Mouse (Mus musculus) intestine, postnatal 0 days (tissue): ENCODE data around the gene Ddx43. TPM values are rescaled to one million over a fixed set of nuclear protein-coding genes. Genes with fewer than 3 reads are reported as not detected.
A peak's percentile ranks its signal among the peaks of the same experiment; 100 is the strongest.

Source experiments
- ATAC-seq: fragments of 200-750 bp; cut with Nextera tagmentation; 2 replicates; pipeline ENCODE4 v1.8.0; 2017; ENCODE audit warnings: mild to moderate bottlenecking, moderate TSS enrichment, moderate library complexity
- H3K27ac ChIP-seq: fragments of 300-500 bp; sonication (generic); 2 replicates; pipeline ENCODE4 v1.5.1; 2014; ENCODE audit warnings: mild to moderate bottlenecking, low read depth, low read length, moderate library complexity
- H3K27me3 ChIP-seq: fragments of 300-500 bp; sonication (generic); replicated peaks from 2 replicates; pipeline ENCODE4 v1.6.1; 2014; ENCODE audit warnings: low read length, mixed read lengths; ENCODE audit not compliant: control insufficient read depth, insufficient read depth
- H3K36me3 ChIP-seq: fragments of 300-500 bp; sonication (generic); 2 replicates; pipeline ENCODE4 v1.6.1; 2014; ENCODE audit warnings: mild to moderate bottlenecking, moderate library complexity; ENCODE audit not compliant: control insufficient read depth, insufficient read depth
- H3K4me1 ChIP-seq: fragments of 300-500 bp; sonication (generic); replicated peaks from 2 replicates; pipeline ENCODE4 v1.6.1; 2014; ENCODE audit warnings: antibody characterized with exemption, low read length, mixed read lengths; ENCODE audit not compliant: control insufficient read depth, insufficient read depth
- H3K4me2 ChIP-seq: fragments of 300-500 bp; sonication (generic); replicated peaks from 2 replicates; pipeline ENCODE4 v1.6.1; 2014; ENCODE audit warnings: low read depth, mild to moderate bottlenecking, moderate library complexity
- H3K4me3 ChIP-seq: fragments of 300-500 bp; sonication (generic); 2 replicates; pipeline ENCODE4 v1.5.1; 2014; ENCODE audit warnings: low read depth, low read length
- H3K9ac ChIP-seq: fragments of 300-500 bp; sonication (generic); 2 replicates; pipeline ENCODE4 v1.6.1; 2014; ENCODE audit warnings: mild to moderate bottlenecking, low read depth, low read length
- H3K9me3 ChIP-seq: fragments of 300-500 bp; sonication (generic); 2 replicates; pipeline ENCODE4 v1.6.1; 2016; ENCODE audit warnings: mixed run types; ENCODE audit not compliant: control insufficient read depth
- CTCF ChIP-seq: sonication (generic); IDR thresholded peaks from 2 replicates; pipeline ENCODE4 v1.5.1; 2016; ENCODE audit warnings: low read depth, mild to moderate bottlenecking, control low read depth, antibody characterized with exemption, moderate library complexity
- WGBS: fragments of 180-500 bp; shearing (Covaris S2); extraction: QIAGEN DNeasy Blood & Tissue Kit; methylation state at CpG from one replicate; pipeline ENCODE4 v1.1.7; 2014; 5-methylcytosine and 5-hydroxymethylcytosine counted together
- polyA plus RNA-seq: library from polyadenylated mRNA; unstranded; fragments of >200 nt; fragmentation: Nextera tagmentation; extraction: Ambion mirVana; gene quantifications from 2 replicates; pipeline ENCODE4 v1.2.1, GENCODE M21; 2015

Gene Ddx43
- polyA plus RNA-seq, 1 experiment from 2014 or later = 0.05 TPM

DNA sequence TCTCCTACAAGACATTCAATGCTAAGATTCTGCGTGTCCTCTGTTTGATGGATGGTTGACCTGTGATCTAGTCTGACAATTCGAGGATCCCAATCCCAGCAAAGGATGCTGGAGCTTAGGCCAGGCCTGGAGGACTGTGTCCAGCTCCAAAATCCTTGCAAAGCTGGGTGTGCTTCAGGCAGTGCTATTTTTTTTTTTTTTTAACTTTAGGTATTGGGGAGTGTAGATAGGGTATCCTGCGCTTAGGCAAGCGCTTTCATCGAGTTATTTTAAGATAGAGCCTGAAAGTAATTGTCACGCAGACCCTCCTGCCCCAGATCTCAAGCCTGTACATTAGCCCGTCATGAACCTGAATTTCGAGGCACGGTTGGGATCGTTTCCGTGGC is 340 bp upstream of the Ddx43 start:
- Histone ChIP-seq H3K27me3 (peaks cover 40% of the 10 kb centered on the region), H3K4me1 (no peaks in the 10 kb centered on the region; the same call in 1 of the 2 replicates), H3K9me3 (no peaks in the 10 kb centered on the region), H3K4me2 (peak overlapping the region; percentile 66), H3K9ac (no peak overlapping the region), H3K27ac (no peak overlapping the region), H3K4me3 (peak overlapping the region; percentile 41), H3K36me3 (no peaks in the 10 kb centered on the region)
- ATAC-seq = no peak
- 28% methylated on average over 11 of the region's 11 CpGs for WGBS
- TF ChIP-seq CTCF = no peak

DNA sequence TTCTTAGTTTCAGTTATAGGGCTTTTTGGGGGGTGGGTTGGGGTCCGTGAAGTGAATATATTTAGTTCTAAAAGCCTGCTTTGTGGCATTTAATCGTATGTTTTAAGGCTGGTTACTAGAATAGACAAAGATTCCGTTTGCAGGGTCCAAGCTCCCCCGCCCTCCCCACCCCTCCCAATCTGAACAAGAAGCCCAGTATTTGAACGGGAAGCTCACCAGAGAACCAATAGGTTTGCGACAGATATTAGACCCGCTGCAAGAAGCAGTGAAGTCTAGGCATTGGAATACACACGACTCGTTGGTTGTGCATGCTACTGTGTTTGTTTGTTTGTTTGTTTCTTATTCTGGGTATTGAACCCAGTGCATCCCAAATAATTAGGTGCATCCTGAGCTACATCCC is 940 bp downstream of the Ddx43 start:
- H3K4me3 ChIP-seq = peak overlapping the region; percentile 41
- ATAC-seq = no peak
- TF ChIP-seq CTCF = no peak
- peaks cover 40% of the 10 kb centered on the region for H3K27me3 ChIP-seq
- no peak overlapping the region for H3K27ac ChIP-seq
- no peaks in the 10 kb centered on the region; the same call in 1 of the 2 replicates for H3K4me1 ChIP-seq
- peak overlapping the region; percentile 66; the same call in 1 of the 2 replicates for H3K4me2 ChIP-seq
- H3K9me3 ChIP-seq = no peaks in the 10 kb centered on the region
- WGBS = 54% methylated on average over 9 of the region's 9 CpGs
- H3K36me3 ChIP-seq = no peaks in the 10 kb centered on the region
- H3K9ac ChIP-seq = no peak overlapping the region

DNA sequence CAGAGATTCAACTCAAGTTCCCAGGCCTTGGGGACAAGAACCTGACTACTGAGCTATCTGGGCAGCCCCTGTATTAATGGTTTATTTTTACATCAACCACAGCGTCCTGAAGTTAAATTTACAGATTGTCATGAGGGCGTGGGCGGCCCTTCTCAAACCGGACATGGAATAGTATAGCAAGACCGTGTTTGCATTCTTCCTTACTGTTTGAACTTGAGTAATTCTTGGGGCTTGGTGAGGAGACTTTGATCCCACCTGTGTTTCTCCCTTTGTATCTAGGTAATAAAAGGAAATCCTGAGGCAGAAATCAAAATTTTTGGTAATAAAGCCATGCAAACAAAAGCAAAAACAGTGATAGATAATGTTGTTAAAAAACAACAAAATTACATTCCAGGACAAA is 5.0 kb downstream of the Ddx43 start:
- 42% methylated on average over 5 of the region's 5 CpGs for WGBS
- Histone ChIP-seq H3K4me3 (no peak overlapping the region), H3K4me1 (no peaks in the 10 kb centered on the region; the same call in 1 of the 2 replicates), H3K27me3 (peaks cover 15% of the 10 kb centered on the region), H3K36me3 (no peaks in the 10 kb centered on the region), H3K4me2 (no peak overlapping the region), H3K9me3 (no peaks in the 10 kb centered on the region), H3K9ac (no peak overlapping the region), H3K27ac (no peak overlapping the region)
- no peak for ATAC-seq
- no peak for TF ChIP-seq CTCF

DNA sequence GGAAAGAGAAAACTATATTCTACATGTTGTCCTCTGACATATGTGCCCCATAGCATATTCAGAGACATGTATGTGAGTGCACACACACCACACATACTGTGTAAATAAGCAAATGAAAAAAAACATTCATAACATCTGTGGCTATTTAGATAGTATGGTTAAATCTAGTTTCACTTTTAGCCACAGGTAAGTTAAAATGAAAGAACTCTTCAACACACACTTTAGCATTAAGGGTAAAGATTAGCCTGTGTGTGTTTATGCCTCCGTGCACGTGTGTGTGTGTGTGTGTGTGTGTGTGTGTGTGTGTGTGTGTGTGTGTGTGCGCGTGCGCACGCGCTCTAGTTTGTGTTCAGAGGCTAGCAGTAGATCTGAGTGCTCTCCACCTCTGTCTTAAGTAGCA is 6.0 kb downstream of the Ddx43 start:
- Histone ChIP-seq H3K4me1 (no peaks in the 10 kb centered on the region), H3K4me3 (no peak overlapping the region), H3K27me3 (peaks cover 5% of the 10 kb centered on the region), H3K36me3 (no peaks in the 10 kb centered on the region), H3K9ac (no peak overlapping the region), H3K27ac (no peak overlapping the region), H3K9me3 (no peaks in the 10 kb centered on the region), H3K4me2 (no peak overlapping the region)
- WGBS = 80% methylated on average over 7 of the region's 7 CpGs
- no peak for TF ChIP-seq CTCF
- no peak for ATAC-seq

- H3K4me2 ChIP-seq = peak overlapping the region; percentile 66
- H3K9ac ChIP-seq = no peak overlapping the region
- no peak for TF ChIP-seq CTCF
- 0 out of 2 replicates have a peak, but pooled peaks cover 4% of the 10 kb centered on the region for H3K36me3 ChIP-seq
- no peaks in the 10 kb centered on the region for H3K9me3 ChIP-seq
- H3K27ac ChIP-seq = no peak overlapping the region
- no peaks in the 10 kb centered on the region for H3K4me1 ChIP-seq
- H3K27me3 ChIP-seq = no peaks in the 10 kb centered on the region
- no peak for ATAC-seq
- WGBS = 25% methylated on average over 20 of the region's 27 CpGs
- peak overlapping the region; percentile 28; the same call in 1 of the 2 replicates for H3K4me3 ChIP-seq
Observed at GRCm38 (mm10) chr9:78427362-78427781, 31.8 kb downstream of the Ddx43 start.

DNA sequence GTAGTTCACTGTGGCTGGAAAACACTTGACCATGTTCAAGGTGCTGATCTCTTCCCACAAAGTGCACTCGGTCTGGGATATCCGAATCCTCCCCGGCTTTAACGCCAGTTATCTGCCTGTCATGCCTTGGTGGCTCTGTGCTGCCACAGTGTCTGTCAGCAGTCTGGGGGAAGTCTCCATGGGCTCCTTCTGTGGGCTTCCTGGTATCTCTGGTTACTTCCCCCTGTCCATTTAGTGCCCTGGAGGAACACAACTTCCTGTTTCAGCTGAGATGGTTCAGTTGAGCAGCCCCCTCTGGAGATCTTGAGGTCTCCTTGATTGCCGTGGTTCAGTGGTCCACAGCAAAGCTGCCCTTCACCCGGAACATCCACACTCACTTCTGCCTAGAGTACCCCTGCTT is 32.6 kb downstream of the Ddx43 start:
- ATAC-seq = no peak
- TF ChIP-seq CTCF = no peak
- WGBS = 90% methylated on average over 6 of the region's 6 CpGs
- Histone ChIP-seq H3K27me3 (no peaks in the 10 kb centered on the region), H3K9me3 (no peaks in the 10 kb centered on the region), H3K36me3 (0 out of 2 replicates have a peak, but pooled peaks cover 6% of the 10 kb centered on the region), H3K4me1 (no peaks in the 10 kb centered on the region), H3K4me2 (no peak overlapping the region), H3K4me3 (no peak overlapping the region), H3K27ac (no peak overlapping the region), H3K9ac (no peak overlapping the region)
